Mouse (Mus musculus) embryonic fibroblast, embryonic 13.5 days (primary cell): ENCODE data around the gene Dusp22. TPM values are rescaled to one million over a fixed set of nuclear protein-coding genes. Genes with fewer than 3 reads are reported as not detected.

Experiments used
- H3K27ac ChIP-seq: 2 replicates; pipeline ENCODE4 v1.5.1; 2012; ENCODE audit warnings: low read length, control low read depth, inconsistent platforms; ENCODE audit not compliant: insufficient read depth
- H3K4me1 ChIP-seq: 2 replicates; pipeline ENCODE4 v1.6.1; 2011; ENCODE audit warnings: low read length; ENCODE audit not compliant: control insufficient read depth, insufficient read depth
- H3K4me3 ChIP-seq: 2 replicates; pipeline ENCODE4 v1.5.1; 2011; ENCODE audit warnings: mild to moderate bottlenecking, control low read depth, low read length; ENCODE audit not compliant: insufficient read depth
- CTCF ChIP-seq: IDR thresholded peaks from 2 replicates; pipeline ENCODE4 v1.5.1; 2011; ENCODE audit warnings: mild to moderate bottlenecking, control low read depth, low read length, moderate library complexity, borderline replicate concordance; ENCODE audit not compliant: insufficient read depth
- POLR2A ChIP-seq: IDR thresholded peaks from 2 replicates; pipeline ENCODE4 v1.6.1; 2011; ENCODE audit warnings: low read depth, mild to moderate bottlenecking, control low read depth, low read length, moderate library complexity
- polyA plus RNA-seq: library from polyadenylated mRNA; stranded (reverse); fragments of >200 nt; gene quantifications from 2 replicates; pipeline ENCODE4 v1.2.4, GENCODE M21; 2011; ENCODE audit warnings: low read depth; ENCODE audit not compliant: missing spikeins, insufficient read length

The Dusp22 gene
- polyA plus RNA-seq, 1 experiment: 10.5 TPM

DNA sequence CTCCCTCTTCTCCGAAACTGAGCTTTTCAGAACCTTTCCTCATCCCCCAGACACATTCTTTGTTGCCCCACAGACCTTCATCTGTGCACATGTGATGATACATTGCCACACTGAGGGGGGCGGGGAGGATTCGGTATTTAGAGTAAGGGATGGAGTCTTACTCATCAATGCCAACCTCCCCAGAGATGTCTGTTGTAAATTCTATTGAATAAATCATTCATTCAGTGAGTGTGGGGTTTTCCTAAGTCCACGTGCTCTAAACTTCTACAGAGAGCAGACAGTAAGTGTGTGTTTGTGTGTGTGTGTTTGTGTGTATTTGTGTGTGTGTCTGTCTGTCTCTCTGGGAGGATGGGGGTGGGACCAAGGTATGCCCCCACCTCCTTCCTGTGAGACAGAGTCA lies 67.1 kb downstream of the Dusp22 start:
- H3K27ac ChIP-seq: no peak overlapping the region
- no peak for TF ChIP-seq POLR2A
- TF ChIP-seq CTCF: no peak
- no peak overlapping the region for H3K4me3 ChIP-seq
- H3K4me1 ChIP-seq: no peaks in the 10 kb centered on the region

DNA sequence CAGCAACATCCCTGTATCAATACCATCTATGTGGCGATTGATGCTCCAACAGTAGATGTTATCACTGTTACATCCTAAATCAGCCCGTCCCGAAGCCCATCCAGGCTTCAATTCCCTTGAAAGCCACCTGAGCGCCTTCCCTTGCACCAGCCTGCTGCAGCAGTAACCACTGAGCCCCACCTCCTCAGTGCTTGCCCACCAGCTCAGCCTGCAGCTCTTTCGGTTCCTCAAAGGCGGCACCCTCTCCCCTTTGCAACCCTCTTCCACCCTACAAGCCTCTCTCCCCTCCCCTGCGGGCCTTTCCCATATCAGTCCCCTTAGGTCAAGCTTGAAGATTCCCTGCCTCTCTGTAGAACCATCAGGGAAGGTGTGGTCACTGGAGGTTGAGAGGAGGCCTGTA lies 68.4 kb downstream of the Dusp22 start:
- Histone ChIP-seq H3K4me3 (no peak overlapping the region), H3K27ac (no peak overlapping the region)
- TF ChIP-seq POLR2A: no peak
- TF ChIP-seq CTCF: no peak

DNA sequence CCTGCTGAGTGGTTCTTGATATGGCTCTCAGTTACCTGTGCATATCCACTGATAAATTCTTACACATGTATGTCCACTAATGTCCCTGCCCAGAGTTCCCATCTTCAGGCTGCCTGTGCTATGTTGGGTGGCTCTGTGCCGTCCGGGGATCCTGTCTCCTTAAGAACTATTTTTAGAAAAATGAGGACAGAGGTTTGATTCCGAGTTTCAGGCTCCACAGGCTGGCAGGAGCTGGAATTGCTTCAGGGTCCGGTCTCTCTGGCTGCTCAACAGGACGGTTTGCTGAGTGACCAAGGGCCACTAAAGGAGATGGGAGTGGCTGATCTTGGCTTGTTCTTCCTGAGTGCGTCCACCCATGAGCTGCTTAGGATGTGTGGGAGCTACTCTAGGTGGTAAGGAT lies 69.4 kb downstream of the Dusp22 start:
- H3K4me3 ChIP-seq: no peak overlapping the region
- H3K4me1 ChIP-seq: no peaks in the 10 kb centered on the region
- TF ChIP-seq CTCF: no peak
- TF ChIP-seq POLR2A: no peak
- no peak overlapping the region for H3K27ac ChIP-seq

More for the DNA sequence above, 68.4 kb downstream of the Dusp22 start:
- no peaks in the 10 kb centered on the region for H3K4me1 ChIP-seq

DNA sequence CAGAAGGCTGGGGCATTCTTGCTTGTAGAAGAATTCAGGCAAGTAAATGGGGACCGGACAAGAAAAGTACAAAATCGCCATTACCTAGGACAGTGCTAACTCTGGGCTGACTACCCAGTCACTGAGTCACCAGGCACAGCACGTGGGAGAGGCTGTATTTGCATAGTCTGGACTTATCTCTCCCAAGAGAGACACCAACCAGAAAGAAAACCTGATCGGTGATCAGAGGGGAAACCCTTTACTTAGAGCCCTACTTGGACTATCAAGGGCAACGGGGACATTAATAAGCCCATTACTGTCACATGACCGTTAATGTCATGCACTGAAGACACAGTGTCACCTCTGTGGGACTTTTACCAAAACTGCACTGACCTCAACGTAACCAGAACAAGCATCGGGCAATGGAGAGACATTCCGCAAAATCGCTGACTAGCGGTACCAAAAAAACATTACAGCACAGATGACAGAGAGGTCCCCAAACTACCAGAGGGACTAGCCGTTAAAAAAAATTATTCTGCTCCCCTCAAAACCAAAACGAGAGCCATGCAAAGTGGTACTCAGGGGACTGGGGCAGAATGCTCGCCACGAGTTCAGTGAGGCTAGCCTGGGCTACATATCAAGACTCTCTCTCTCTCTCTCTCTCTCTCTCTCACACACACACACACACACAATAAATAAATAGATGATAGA lies 70.5 kb downstream of the Dusp22 start:
- TF ChIP-seq CTCF (no peak), POLR2A (no peak)
- Histone ChIP-seq H3K4me1 (no peaks in the 10 kb centered on the region), H3K27ac (no peak overlapping the region), H3K4me3 (no peak overlapping the region)

DNA sequence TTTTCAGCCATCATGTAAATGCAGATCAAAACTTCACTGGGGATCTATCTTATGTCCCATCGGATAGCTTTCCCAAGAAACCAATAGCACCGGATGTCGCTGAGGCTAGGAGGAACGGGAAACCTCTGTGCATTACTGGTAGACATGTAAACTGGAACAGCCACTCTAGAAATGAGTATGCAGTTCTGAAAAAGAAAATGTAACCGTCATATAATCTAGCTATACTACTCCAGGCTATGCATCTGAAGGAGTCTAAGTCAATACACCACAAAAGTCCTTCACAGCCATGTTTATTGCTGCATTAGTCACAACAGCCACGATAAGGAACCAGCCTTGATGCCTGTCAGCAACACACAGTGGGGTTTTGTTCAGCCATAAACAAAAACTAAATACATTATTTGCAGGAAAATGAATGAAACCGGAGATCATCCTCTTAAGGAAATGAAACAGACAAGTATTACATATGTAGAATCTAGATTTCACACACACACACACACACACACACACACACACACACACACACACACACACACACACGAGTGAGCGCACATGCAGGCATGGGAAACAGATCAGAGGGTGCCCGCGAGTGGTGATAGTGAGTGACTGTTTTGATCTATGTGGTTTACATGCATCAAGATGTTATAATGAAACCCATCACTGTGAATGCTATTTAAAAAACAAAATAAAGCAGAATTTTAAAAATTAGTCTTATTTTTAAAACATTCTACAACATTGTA lies 73.1 kb downstream of the Dusp22 start:
- no peak for TF ChIP-seq CTCF
- no peak for TF ChIP-seq POLR2A
- Histone ChIP-seq H3K4me1 (no peaks in the 10 kb centered on the region), H3K27ac (no peak overlapping the region), H3K4me3 (no peak overlapping the region)

DNA sequence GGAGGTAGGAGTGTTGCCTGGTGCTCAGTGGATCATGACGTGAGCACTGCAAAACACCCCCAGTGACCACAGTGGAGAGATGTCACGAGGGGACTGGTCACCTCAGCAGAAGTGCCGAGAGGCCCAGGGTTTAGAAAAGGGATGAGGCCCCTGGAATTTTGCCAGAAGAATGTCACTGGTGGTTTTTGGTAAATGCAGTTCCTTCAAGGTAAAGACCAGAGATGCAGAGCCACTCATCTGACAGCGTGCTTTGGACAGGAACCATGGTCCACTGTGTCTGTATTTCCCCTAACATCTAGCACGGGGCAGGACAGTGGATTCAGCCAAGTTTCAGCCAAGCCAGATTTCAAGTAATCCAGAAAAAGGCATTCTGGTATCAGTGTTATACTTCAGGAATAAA lies 76.9 kb downstream of the Dusp22 start:
- Histone ChIP-seq H3K4me3 (no peak overlapping the region), H3K27ac (no peak overlapping the region), H3K4me1 (no peaks in the 10 kb centered on the region)
- TF ChIP-seq POLR2A: no peak
- TF ChIP-seq CTCF: no peak

DNA sequence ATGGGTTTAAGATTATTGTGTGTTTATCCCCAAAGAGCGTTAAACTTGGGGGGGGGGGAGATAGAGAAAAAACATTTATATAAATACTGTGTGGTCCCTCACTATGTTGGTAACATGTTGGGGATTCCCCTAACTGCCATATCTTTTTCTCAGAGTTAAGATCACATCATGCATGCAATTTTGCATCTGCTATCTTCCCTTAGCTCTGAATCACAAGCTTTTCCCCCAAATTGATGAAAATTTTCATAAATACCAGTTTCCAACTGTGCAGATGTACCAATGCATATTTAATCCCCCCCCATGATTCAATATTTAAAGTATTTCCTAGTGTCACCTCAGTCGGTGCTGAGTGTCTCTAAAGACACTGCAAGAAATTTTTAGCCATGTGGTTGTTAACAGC lies 77.5 kb downstream of the Dusp22 start:
- Histone ChIP-seq H3K27ac (no peak overlapping the region), H3K4me1 (no peaks in the 10 kb centered on the region), H3K4me3 (no peak overlapping the region)
- no peak for TF ChIP-seq CTCF
- no peak for TF ChIP-seq POLR2A

DNA sequence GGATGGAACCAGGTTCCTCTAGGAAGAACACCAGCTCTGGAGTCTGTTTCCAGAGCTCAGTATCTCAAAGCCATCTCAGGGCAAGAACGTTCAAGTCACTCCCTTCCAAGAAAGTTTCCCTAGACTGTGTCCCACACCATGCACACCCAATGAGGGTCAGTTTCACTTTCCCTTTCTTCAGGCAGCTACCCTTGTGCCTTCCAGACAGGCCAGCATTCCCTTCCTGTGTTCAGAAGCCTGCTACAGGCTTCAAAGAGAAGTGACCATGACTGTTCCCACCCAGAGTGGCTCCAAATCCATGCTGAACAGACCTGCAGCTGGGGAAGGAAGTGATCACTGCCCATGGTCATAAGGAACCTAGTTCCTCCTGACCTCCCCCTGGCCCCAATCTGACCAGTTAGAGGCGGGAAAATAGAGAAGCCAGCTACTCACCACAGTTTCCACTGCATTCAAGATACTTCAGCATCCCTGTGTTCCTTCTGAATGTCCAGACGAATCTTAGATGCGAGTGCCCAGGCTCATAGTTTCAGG lies 78.6 kb downstream of the Dusp22 start:
- no peak overlapping the region for H3K4me3 ChIP-seq
- H3K27ac ChIP-seq: no peak overlapping the region
- H3K4me1 ChIP-seq: no peaks in the 10 kb centered on the region
- TF ChIP-seq POLR2A: no peak
- no peak for TF ChIP-seq CTCF

DNA sequence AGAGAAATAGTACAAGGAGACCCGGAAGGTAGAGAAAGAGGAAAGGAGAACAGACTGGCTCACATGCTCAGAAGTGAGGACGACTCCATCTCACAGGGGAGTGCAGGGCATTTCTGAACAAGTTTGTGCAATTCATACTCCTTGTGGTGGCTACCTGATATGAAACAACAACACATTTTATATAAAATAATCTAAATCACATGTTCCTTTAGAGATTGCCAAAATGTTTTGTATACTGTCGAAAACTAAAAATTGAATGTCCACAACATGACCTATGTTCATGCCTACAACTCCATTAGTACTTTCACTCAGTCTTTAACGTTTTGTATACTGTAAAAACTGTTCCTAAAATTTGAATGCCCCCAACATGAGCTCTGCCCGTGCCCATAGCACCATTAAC lies 81.4 kb downstream of the Dusp22 start:
- no peak overlapping the region for H3K4me3 ChIP-seq
- TF ChIP-seq CTCF (no peak), POLR2A (no peak)
- no peak overlapping the region for H3K27ac ChIP-seq
- H3K4me1 ChIP-seq: no peaks in the 10 kb centered on the region

DNA sequence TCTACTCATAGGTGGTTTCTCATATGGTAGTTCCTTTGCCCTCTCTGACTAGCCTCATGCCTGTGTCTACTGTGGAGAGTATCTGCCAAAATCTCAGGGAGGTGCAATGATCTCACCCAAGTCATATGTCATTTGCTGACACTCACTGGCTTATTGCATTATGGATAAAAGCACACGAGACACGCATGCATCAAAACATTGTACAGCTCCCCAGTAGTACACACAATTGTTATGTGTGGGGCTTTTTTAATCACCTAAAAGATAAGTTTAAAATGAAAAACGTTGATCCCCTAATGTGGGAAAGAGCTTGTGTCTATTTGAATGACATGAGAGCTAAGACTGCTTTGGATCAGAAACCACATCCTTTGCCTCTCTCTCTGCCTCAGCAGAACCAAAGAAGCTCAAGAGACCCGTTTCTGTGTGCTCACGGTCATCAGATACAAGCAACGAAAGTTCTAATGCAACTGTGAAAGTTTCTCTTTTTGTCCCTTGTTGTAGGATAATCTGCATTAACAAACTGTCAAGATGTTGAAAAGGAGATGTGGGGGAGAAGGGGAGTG lies 82.7 kb downstream of the Dusp22 start:
- TF ChIP-seq CTCF (no peak), POLR2A (no peak)
- Histone ChIP-seq H3K27ac (no peak overlapping the region), H3K4me3 (no peak overlapping the region), H3K4me1 (no peaks in the 10 kb centered on the region)
